Mouse (Mus musculus) 3T3-L1 (cell line): ENCODE data around the gene Ggt1.

Experiments
- DNase-seq: peaks from one replicate; pipeline ENCODE4 v3.0.0-alpha.2; 2015; ENCODE audit warnings: low read depth, low spot score

Ggt1 gene

GRCm38 (mm10) chr10:75571937-75572336 is 10.5 kb downstream of the Ggt1 start:
- no peak for DNase-seq

GRCm38 (mm10) chr10:75573181-75573580 is 11.8 kb downstream of the Ggt1 start:
- DNase-seq = no peak

GRCm38 (mm10) chr10:75573965-75574364 is 12.6 kb downstream of the Ggt1 start:
- no peak for DNase-seq

- no peak for DNase-seq
Measured at GRCm38 (mm10) chr10:75579129-75579528, 17.7 kb downstream of the Ggt1 start.

- peak; percentile 87 for DNase-seq
Measured at GRCm38 (mm10) chr10:75585876-75586552, 24.6 kb downstream of the Ggt1 start.

- no peak for DNase-seq
Measured at GRCm38 (mm10) chr10:75586553-75586879, 25.1 kb downstream of the Ggt1 start.

- DNase-seq = no peak
Measured at GRCm38 (mm10) chr10:75587781-75588180, 26.4 kb downstream of the Ggt1 start.

- DNase-seq = no peak
Measured at GRCm38 (mm10) chr10:75588336-75588735, 26.9 kb downstream of the Ggt1 start.

GRCm38 (mm10) chr10:75589129-75589528 is 27.7 kb downstream of the Ggt1 start, which contains the start of gene Ggt5:
Gene Ggt5, plus strand, starts transcription at chr10:75589340.
- peak; percentile 45 for DNase-seq

- DNase-seq = no peak
Measured at GRCm38 (mm10) chr10:75589651-75590050, 28.2 kb downstream of the Ggt1 start.

- DNase-seq = no peak
Measured at GRCm38 (mm10) chr10:75591211-75591894, 29.9 kb downstream of the Ggt1 start.

- no peak for DNase-seq
Measured at GRCm38 (mm10) chr10:75592585-75592984, 31.2 kb downstream of the Ggt1 start.

- DNase-seq = peak; percentile 54
Measured at GRCm38 (mm10) chr10:75595981-75596380, 34.6 kb downstream of the Ggt1 start.

- DNase-seq = no peak
Measured at GRCm38 (mm10) chr10:75600189-75600730, 38.9 kb downstream of the Ggt1 start.

- DNase-seq = no peak
Measured at GRCm38 (mm10) chr10:75605162-75605846, 43.9 kb downstream of the Ggt1 start.

GRCm38 (mm10) chr10:75607253-75607652 is 45.8 kb downstream of the Ggt1 start:
- no peak for DNase-seq

- DNase-seq = no peak
Measured at GRCm38 (mm10) chr10:75608975-75609374, 47.6 kb downstream of the Ggt1 start.

- no peak for DNase-seq
Measured at GRCm38 (mm10) chr10:75610486-75610885, 49.1 kb downstream of the Ggt1 start.

- no peak for DNase-seq
Measured at GRCm38 (mm10) chr10:75616044-75616443, 54.6 kb downstream of the Ggt1 start.

GRCm38 (mm10) chr10:75620818-75621217 is 59.4 kb downstream of the Ggt1 start:
- no peak for DNase-seq

GRCm38 (mm10) chr10:75625920-75626319 is 64.5 kb downstream of the Ggt1 start:
- DNase-seq = no peak

- no peak for DNase-seq
Measured at GRCm38 (mm10) chr10:75626991-75627390, 65.6 kb downstream of the Ggt1 start.
